Mouse (Mus musculus) brain, embryonic 14.5 days (tissue): ENCODE results near the gene Mylk.

Experiments used
- CTCF ChIP-seq: fragments of 200-500 bp; IDR thresholded peaks from 2 replicates; pipeline ENCODE4 v1.5.1; 2012; ENCODE audit warnings: inconsistent platforms, mild to moderate bottlenecking, moderate library complexity, borderline replicate concordance; ENCODE audit not compliant: insufficient read depth, insufficient read length; ENCODE audit errors: extremely low read depth
- POLR2A ChIP-seq: fragments of 200-500 bp; IDR thresholded peaks from 2 replicates; pipeline ENCODE4 v1.6.1; 2012; ENCODE audit warnings: mild to moderate bottlenecking, inconsistent platforms, borderline replicate concordance; ENCODE audit not compliant: poor library complexity, insufficient read depth, insufficient read length, severe bottlenecking; ENCODE audit errors: extremely low read depth

DNA sequence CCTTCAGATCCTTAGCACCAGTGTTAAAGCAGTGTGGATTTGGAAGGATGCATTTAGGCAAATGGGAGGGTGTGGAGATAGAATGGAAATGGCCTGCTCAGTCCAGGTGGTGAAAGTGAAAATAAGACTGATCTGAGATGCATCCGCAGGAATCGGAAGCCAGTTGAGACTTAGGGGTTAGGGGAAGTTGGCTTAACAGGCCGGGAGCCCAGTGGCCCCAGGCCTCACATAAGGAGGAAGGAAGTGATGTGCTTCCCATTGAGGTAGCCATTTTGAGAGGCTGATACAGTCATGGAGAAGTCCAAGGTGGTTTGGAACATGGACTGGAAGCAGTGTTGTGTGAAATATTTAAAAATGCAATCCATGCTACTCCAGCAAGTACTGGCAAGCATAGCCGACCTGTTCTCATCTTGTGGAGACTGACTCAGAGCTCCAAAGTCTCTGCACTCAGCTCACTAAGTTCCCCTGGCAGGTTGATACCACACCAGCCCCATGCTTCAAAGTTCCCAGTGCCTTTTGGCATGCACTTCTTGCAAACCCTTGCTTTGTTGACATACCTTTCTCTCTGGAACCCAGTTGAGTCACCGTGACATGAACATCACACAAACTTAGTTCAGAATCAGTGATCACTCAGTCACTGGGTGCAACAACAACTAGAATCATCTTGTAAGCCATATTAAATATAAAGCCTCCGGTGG is 302.4 kb downstream of the Mylk start:
- TF ChIP-seq CTCF (no peak), POLR2A (no peak)
